Mouse (Mus musculus) layer of hippocampus, adult 2 months (tissue): Measurements from ENCODE around the gene Gm17606. TPM values are rescaled to one million over a fixed set of nuclear protein-coding genes. Genes with fewer than 3 reads are reported as not detected.
A peak's percentile ranks its signal among the peaks of the same experiment; 100 is the strongest.

ENCODE experiments used
- DNase-seq, 2 experiments: peaks; one replicate each; pipeline ENCODE4 v3.0.0; 2022; ENCODE audit warnings: low spot score in 2 of 2
- H3K27ac ChIP-seq: fragments of 200-600 bp; 2 replicates; pipeline ENCODE4 v1.8.1; 2022
- H3K4me3 ChIP-seq: fragments of 200-600 bp; 2 replicates; pipeline ENCODE4 v1.8.1; 2022; ENCODE audit warnings: mild to moderate bottlenecking
- CTCF ChIP-seq: fragments of 200-600 bp; conservative IDR thresholded peaks from 2 replicates; pipeline ENCODE4 v1.8.1; 2022; ENCODE audit warnings: antibody characterized with exemption, mild to moderate bottlenecking, moderate library complexity
- long read RNA-seq, 2 experiments: library from polyadenylated mRNA; stranded (forward); transcript quantifications; one replicate each; pipeline ENCODE4 v2.0.0; 2021; ENCODE audit warnings: borderline mapping rate in 2 of 2
- total RNA-seq, 2 experiments: library from RNA; stranded (reverse); gene quantifications; 2 replicates each; pipeline ENCODE4 v1.2.3; 2021

The Gm17606 gene
- total RNA-seq, result not detected
- long read RNA-seq, experiment 1, result 0 reads
- long read RNA-seq, experiment 2, result 0 reads

GRCm38 (mm10) chr14:54640946-54641304 is at the start of gene Gm17606:
Gene Gm17606, plus strand, starts transcription at chr14:54640952.
- TF ChIP-seq CTCF, result no peak
- peak within 1 kb of the TSS; percentile 92 for H3K4me3 ChIP-seq
- peak within 1 kb of the TSS; percentile 83 for H3K27ac ChIP-seq
- no peak for DNase-seq

GRCm38 (mm10) chr14:54591056-54591455 is 49.7 kb upstream of the Gm17606 start:
- DNase-seq, result no peak
- Histone ChIP-seq H3K27ac (no peak overlapping the region), H3K4me3 (no peak overlapping the region)
- TF ChIP-seq CTCF, result no peak

- no peak overlapping the region for H3K4me3 ChIP-seq
- no peak for TF ChIP-seq CTCF
- no peak for DNase-seq
- peak overlapping the region; percentile 55 for H3K27ac ChIP-seq
Measured at GRCm38 (mm10) chr14:54592319-54592934, 48.3 kb upstream of the Gm17606 start.

- no peak for DNase-seq
- peak; percentile 57 for TF ChIP-seq CTCF
- Histone ChIP-seq H3K4me3 (no peak overlapping the region), H3K27ac (peak overlapping the region; percentile 84; the same call in 1 of the 2 replicates)
Measured at GRCm38 (mm10) chr14:54594055-54594454, 46.7 kb upstream of the Gm17606 start.

- no peak for DNase-seq
- Histone ChIP-seq H3K4me3 (peak overlapping the region; percentile 34), H3K27ac (peak overlapping the region; percentile 84)
- no peak for TF ChIP-seq CTCF
Measured at GRCm38 (mm10) chr14:54594631-54595414, 45.9 kb upstream of the Gm17606 start.

- H3K27ac ChIP-seq, result no peak overlapping the region
- TF ChIP-seq CTCF, result peak; percentile 67
- DNase-seq, result no peak
- no peak overlapping the region for H3K4me3 ChIP-seq
Measured at GRCm38 (mm10) chr14:54597084-54597483, 43.7 kb upstream of the Gm17606 start.

- TF ChIP-seq CTCF, result no peak
- DNase-seq, result no peak
- H3K4me3 ChIP-seq, result no peak overlapping the region
- no peak overlapping the region for H3K27ac ChIP-seq
Measured at GRCm38 (mm10) chr14:54601601-54602000, 39.2 kb upstream of the Gm17606 start.

- peak overlapping the region; percentile 75 for H3K4me3 ChIP-seq
- TF ChIP-seq CTCF, result no peak
- DNase-seq, result no peak
- peak overlapping the region; percentile 97 for H3K27ac ChIP-seq
Measured at GRCm38 (mm10) chr14:54602613-54603012, 38.1 kb upstream of the Gm17606 start.

- 0 out of 2 replicates have a peak, but pooled peaks have one; percentile 17 for TF ChIP-seq CTCF
- DNase-seq, result peak; percentile 95 to 97
Measured at GRCm38 (mm10) chr14:54603038-54603654, 37.6 kb upstream of the Gm17606 start.

GRCm38 (mm10) chr14:54603686-54604085 is 37.1 kb upstream of the Gm17606 start:
- no peak for TF ChIP-seq CTCF
- Histone ChIP-seq H3K27ac (peak overlapping the region; percentile 97), H3K4me3 (peak overlapping the region; percentile 46)
- DNase-seq, result no peak

More at GRCm38 (mm10) chr14:54603038-54603654, 37.6 kb upstream of the Gm17606 start:
- Histone ChIP-seq H3K27ac (peak overlapping the region; percentile 97), H3K4me3 (peak overlapping the region; percentile 75)

- TF ChIP-seq CTCF, result no peak
- Histone ChIP-seq H3K4me3 (peak within 1 kb of the TSS; percentile 56), H3K27ac (peak within 1 kb of the TSS; percentile 85)
- DNase-seq, result peak; percentile 58 to 69
Measured at GRCm38 (mm10) chr14:54605752-54606321, 34.9 kb upstream of the Gm17606 start, which contains the start of gene 4931414P19Rik. Gene 4931414P19Rik, minus strand, starts transcription at chr14:54605993.

GRCm38 (mm10) chr14:54607226-54607625 is 33.5 kb upstream of the Gm17606 start:
- Histone ChIP-seq H3K4me3 (no peak overlapping the region), H3K27ac (peak overlapping the region; percentile 51; the same call in 1 of the 2 replicates)
- no peak for DNase-seq
- TF ChIP-seq CTCF, result no peak

GRCm38 (mm10) chr14:54609245-54609644 is 31.5 kb upstream of the Gm17606 start:
- H3K27ac ChIP-seq, result peak overlapping the region; percentile 88
- no peak for DNase-seq
- H3K4me3 ChIP-seq, result no peak overlapping the region
- no peak for TF ChIP-seq CTCF
